Mouse (Mus musculus) forebrain, postnatal 0 days (tissue): ENCODE data around the gene Sorbs1. TPM values are rescaled to one million over a fixed set of nuclear protein-coding genes. Genes with fewer than 3 reads are reported as not detected.
A peak's percentile ranks its signal among the peaks of the same experiment; 100 is the strongest.

Experiments used
- ATAC-seq: fragments of 200-750 bp; cut with Nextera tagmentation; 2 replicates; pipeline ENCODE4 v1.8.0; 2017; ENCODE audit warnings: mild to moderate bottlenecking, moderate library complexity
- DNase-seq: peaks from one replicate; pipeline ENCODE4 v3.0.0-alpha.2; 2015
- H3K27ac ChIP-seq: fragments of 300-500 bp; sonication (generic); 2 replicates; pipeline ENCODE4 v1.5.1; 2014; ENCODE audit warnings: low read depth, mild to moderate bottlenecking, antibody characterized with exemption, low read length, moderate library complexity, mixed read lengths
- H3K27me3 ChIP-seq: fragments of 300-500 bp; sonication (generic); 2 replicates; pipeline ENCODE4 v1.6.1; 2014; ENCODE audit warnings: mild to moderate bottlenecking, low read length, mixed read lengths; ENCODE audit not compliant: insufficient read depth
- H3K36me3 ChIP-seq: fragments of 300-500 bp; sonication (generic); 2 replicates; pipeline ENCODE4 v1.6.1; 2014; ENCODE audit warnings: mild to moderate bottlenecking, moderate library complexity; ENCODE audit not compliant: insufficient read depth
- H3K4me1 ChIP-seq: fragments of 300-500 bp; sonication (generic); 2 replicates; pipeline ENCODE4 v1.6.1; 2014; ENCODE audit warnings: antibody characterized with exemption; ENCODE audit not compliant: insufficient read depth
- H3K4me2 ChIP-seq: fragments of 300-500 bp; sonication (generic); 2 replicates; pipeline ENCODE4 v1.6.1; 2014; ENCODE audit warnings: low read depth, mild to moderate bottlenecking, moderate library complexity
- H3K4me3 ChIP-seq: fragments of 300-500 bp; sonication (generic); 2 replicates; pipeline ENCODE4 v1.5.1; 2014; ENCODE audit warnings: low read depth, low read length, mixed read lengths
- H3K9ac ChIP-seq: fragments of 300-500 bp; sonication (generic); 2 replicates; pipeline ENCODE4 v1.6.1; 2014; ENCODE audit warnings: mild to moderate bottlenecking
- H3K9me3 ChIP-seq: fragments of 300-500 bp; sonication (generic); 2 replicates; pipeline ENCODE4 v1.6.1; 2016; ENCODE audit warnings: low read length
- CTCF ChIP-seq: sonication (generic); IDR thresholded peaks from 2 replicates; pipeline ENCODE4 v1.5.1; 2016; ENCODE audit warnings: antibody characterized with exemption, control low read depth, low read depth
- WGBS: fragments of 180-500 bp; shearing (Covaris S2); extraction: QIAGEN DNeasy Blood & Tissue Kit; methylation state at CpG from one replicate; pipeline ENCODE4 v1.1.7; 2014; 5-methylcytosine and 5-hydroxymethylcytosine counted together
- polyA plus RNA-seq: library from polyadenylated mRNA; unstranded; fragments of >200 nt; fragmentation: Nextera tagmentation; extraction: Ambion mirVana; gene quantifications from 2 replicates; pipeline ENCODE4 v1.2.1, GENCODE M21; 2015
- total RNA-seq: library from RNA; depleted of rRNA; stranded (reverse); fragments of >200 nt; gene quantifications from 2 replicates; pipeline ENCODE4 v1.2.3, GENCODE M21; 2014

Sorbs1 gene
- total and polyA plus RNA-seq, 2 experiments from 2014 or later = 51.8 to 74.9 TPM

DNA sequence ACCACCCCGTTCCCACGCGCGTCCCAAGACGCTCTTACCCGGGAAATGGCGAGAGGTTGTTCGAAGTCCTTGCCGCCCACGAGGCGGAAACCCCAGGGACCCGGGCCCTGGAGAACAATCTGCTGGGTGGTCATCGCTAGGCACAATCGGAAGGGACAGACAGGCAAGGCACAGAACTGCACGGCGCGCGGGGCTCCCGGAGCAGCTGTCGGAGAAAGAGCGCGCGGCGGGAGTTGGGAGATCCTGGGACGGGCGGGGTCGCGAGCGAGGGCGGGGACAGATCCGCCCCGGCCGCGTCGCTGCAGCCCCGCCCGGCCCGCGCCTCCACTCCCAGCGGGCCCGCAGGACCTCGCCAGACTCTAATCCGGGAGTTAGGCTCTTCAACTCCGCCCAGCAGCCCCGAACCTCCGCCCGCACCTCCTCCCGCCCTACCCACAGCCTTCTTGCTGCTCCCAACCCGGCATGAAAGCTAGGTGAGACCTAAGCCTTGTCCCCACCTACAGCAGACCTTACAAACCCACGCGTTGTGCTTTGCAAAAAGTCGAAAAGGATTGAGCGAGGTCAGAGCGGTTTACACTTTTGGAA, 242.2 kb downstream of the Sorbs1 start, which contains the start of gene Pdlim1:
Gene Pdlim1 (minus strand): TSS at position 535 of the 585 bp plus-strand sequence.
- ATAC-seq = peak; percentile 82
- H3K4me1 ChIP-seq = no peaks in the 10 kb centered on the region
- H3K4me2 ChIP-seq = peak within 1 kb of the TSS; percentile 92
- DNase-seq = no peak
- no peak within 1 kb of the TSS for H3K27ac ChIP-seq
- no peaks in the 10 kb centered on the region for H3K9me3 ChIP-seq
- H3K27me3 ChIP-seq = peaks cover 32% of the 10 kb centered on the region
- H3K4me3 ChIP-seq = peak within 1 kb of the TSS; percentile 50
- WGBS = under 1% methylated on average over 54 of the region's 54 CpGs
- peak within 1 kb of the TSS; percentile 28 for H3K9ac ChIP-seq
- H3K36me3 ChIP-seq = no peaks in the 10 kb centered on the region
- no peak for TF ChIP-seq CTCF

- ATAC-seq = peak; percentile 49
- WGBS = 6% methylated on average over 63 of the region's 63 CpGs
- H3K4me2 ChIP-seq = peak overlapping the region; percentile 92
Observed at GRCm38 (mm10) chr19:40270351-40271307, 242.9 kb downstream of the Sorbs1 start.

DNA sequence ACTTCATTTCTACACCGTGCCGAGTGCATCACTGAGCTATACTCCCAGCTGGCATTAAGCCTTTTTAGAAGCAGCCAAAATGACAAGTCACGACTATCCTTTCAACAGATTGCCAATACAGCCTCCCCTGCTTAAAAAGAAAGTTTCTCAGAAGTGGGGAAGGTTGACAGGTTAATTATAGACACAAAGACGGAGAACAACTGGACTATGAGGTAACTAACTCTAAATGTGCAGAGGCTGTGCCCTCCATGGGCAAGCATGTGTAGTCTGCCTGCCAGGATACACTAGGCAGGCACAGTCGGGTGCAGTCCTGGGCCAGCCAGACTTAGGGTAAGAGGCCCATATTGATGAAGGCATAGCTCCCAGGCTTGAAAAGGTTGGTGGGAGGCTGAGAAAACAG, 244.1 kb downstream of the Sorbs1 start:
- no peak overlapping the region for H3K4me3 ChIP-seq
- H3K27me3 ChIP-seq = peaks cover 32% of the 10 kb centered on the region
- no peak for DNase-seq
- H3K36me3 ChIP-seq = no peaks in the 10 kb centered on the region
- 27% methylated on average over 5 of the region's 5 CpGs for WGBS
- no peak for ATAC-seq
- no peaks in the 10 kb centered on the region for H3K4me1 ChIP-seq
- TF ChIP-seq CTCF = no peak
- no peak overlapping the region for H3K4me2 ChIP-seq
- no peak overlapping the region for H3K9ac ChIP-seq
- H3K9me3 ChIP-seq = no peaks in the 10 kb centered on the region
- no peak overlapping the region for H3K27ac ChIP-seq

More at GRCm38 (mm10) chr19:40270351-40271307, 242.9 kb downstream of the Sorbs1 start:
- no peaks in the 10 kb centered on the region for H3K9me3 ChIP-seq
- H3K4me1 ChIP-seq = no peaks in the 10 kb centered on the region
- H3K4me3 ChIP-seq = peak overlapping the region; percentile 50
- H3K36me3 ChIP-seq = no peaks in the 10 kb centered on the region
- DNase-seq = peak; percentile 37
- TF ChIP-seq CTCF = no peak
- H3K9ac ChIP-seq = peak overlapping the region; percentile 28
- H3K27me3 ChIP-seq = peaks cover 32% of the 10 kb centered on the region
- no peak overlapping the region for H3K27ac ChIP-seq

GRCm38 (mm10) chr19:40268493-40268892, 245.1 kb downstream of the Sorbs1 start:
- H3K9ac ChIP-seq = no peak overlapping the region
- no peaks in the 10 kb centered on the region for H3K4me1 ChIP-seq
- 95% methylated on average over 3 of the region's 3 CpGs for WGBS
- ATAC-seq (no peak), DNase-seq (no peak)
- peaks cover 32% of the 10 kb centered on the region for H3K27me3 ChIP-seq
- H3K27ac ChIP-seq = no peak overlapping the region
- no peaks in the 10 kb centered on the region for H3K36me3 ChIP-seq
- no peak for TF ChIP-seq CTCF
- no peak overlapping the region for H3K4me2 ChIP-seq
- H3K4me3 ChIP-seq = no peak overlapping the region
- H3K9me3 ChIP-seq = no peaks in the 10 kb centered on the region

- Histone ChIP-seq H3K9me3 (no peaks in the 10 kb centered on the region), H3K36me3 (no peaks in the 10 kb centered on the region), H3K27ac (no peak overlapping the region), H3K4me2 (no peak overlapping the region), H3K9ac (no peak overlapping the region), H3K4me3 (no peak overlapping the region), H3K4me1 (no peaks in the 10 kb centered on the region), H3K27me3 (peaks cover 29% of the 10 kb centered on the region)
- ATAC-seq (no peak), DNase-seq (no peak)
- no peak for TF ChIP-seq CTCF
- WGBS = 95% methylated on average over 1 of the region's 1 CpGs
Observed at GRCm38 (mm10) chr19:40267380-40267779, 246.2 kb downstream of the Sorbs1 start.

- no peak for ATAC-seq
- no peak for TF ChIP-seq CTCF
- 94% methylated on average over 1 of the region's 1 CpGs for WGBS
- no peak overlapping the region for H3K27ac ChIP-seq
- no peaks in the 10 kb centered on the region for H3K4me1 ChIP-seq
- no peak overlapping the region for H3K4me3 ChIP-seq
- H3K36me3 ChIP-seq = no peaks in the 10 kb centered on the region
- no peaks in the 10 kb centered on the region for H3K27me3 ChIP-seq
- no peak for DNase-seq
- no peak overlapping the region for H3K4me2 ChIP-seq
- no peak overlapping the region for H3K9ac ChIP-seq
- no peaks in the 10 kb centered on the region for H3K9me3 ChIP-seq
Observed at GRCm38 (mm10) chr19:40259485-40259884, 254.1 kb downstream of the Sorbs1 start.

- Histone ChIP-seq H3K27ac (no peak overlapping the region), H3K27me3 (no peaks in the 10 kb centered on the region), H3K9me3 (no peaks in the 10 kb centered on the region), H3K4me1 (no peaks in the 10 kb centered on the region), H3K4me3 (no peak overlapping the region), H3K4me2 (no peak overlapping the region), H3K9ac (no peak overlapping the region), H3K36me3 (no peaks in the 10 kb centered on the region)
- DNase-seq = no peak
- ATAC-seq = no peak
- TF ChIP-seq CTCF = no peak
- WGBS = 77% methylated on average over 4 of the region's 4 CpGs
Observed at GRCm38 (mm10) chr19:40257396-40257795, 256.2 kb downstream of the Sorbs1 start.
